Mouse (Mus musculus) brain, embryonic 14.5 days (tissue): ENCODE data around the gene Gabrp. TPM values are rescaled to one million over a fixed set of nuclear protein-coding genes. Genes with fewer than 3 reads are reported as not detected.

Experiments used
- DNase-seq: peaks from one replicate; pipeline ENCODE4 v3.0.0-alpha.2; 2011; ENCODE audit warnings: low read depth
- CTCF ChIP-seq: fragments of 200-500 bp; IDR thresholded peaks from 2 replicates; pipeline ENCODE4 v1.5.1; 2012; ENCODE audit warnings: inconsistent platforms, mild to moderate bottlenecking, moderate library complexity, borderline replicate concordance; ENCODE audit not compliant: insufficient read depth, insufficient read length; ENCODE audit errors: extremely low read depth
- POLR2A ChIP-seq: fragments of 200-500 bp; IDR thresholded peaks from 2 replicates; pipeline ENCODE4 v1.6.1; 2012; ENCODE audit warnings: mild to moderate bottlenecking, inconsistent platforms, borderline replicate concordance; ENCODE audit not compliant: poor library complexity, insufficient read depth, insufficient read length, severe bottlenecking; ENCODE audit errors: extremely low read depth
- polyA plus RNA-seq: library from polyadenylated mRNA; depleted of rRNA; stranded (reverse); fragments of >200 nt; gene quantifications from 2 replicates; pipeline ENCODE4 v1.2.3, GENCODE M21; 2012; rRNA removed

Gene Gabrp
- polyA plus RNA-seq, 1 experiment: 3.4 TPM

DNA sequence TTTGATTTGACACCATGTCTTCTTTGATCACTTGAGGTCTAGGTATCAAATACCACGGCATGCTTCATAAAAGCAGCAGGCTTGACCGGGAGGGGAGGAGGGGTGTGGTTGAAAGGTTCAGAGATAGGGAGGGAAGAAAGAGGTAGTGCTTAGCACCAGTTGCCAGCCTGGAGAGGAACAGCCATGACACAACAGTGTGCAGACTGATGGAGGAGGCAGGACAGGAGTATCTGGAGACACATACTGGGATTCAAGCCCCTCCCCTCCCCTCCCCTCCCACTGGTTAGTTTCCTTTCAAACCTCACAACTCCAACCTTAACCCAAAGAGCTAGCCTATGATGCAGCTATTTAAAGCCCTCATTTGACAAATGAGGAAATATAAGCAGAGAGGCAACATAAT lies 49.2 kb downstream of the Gabrp start:
- DNase-seq: no peak
- no peak for TF ChIP-seq CTCF
- no peak for TF ChIP-seq POLR2A

DNA sequence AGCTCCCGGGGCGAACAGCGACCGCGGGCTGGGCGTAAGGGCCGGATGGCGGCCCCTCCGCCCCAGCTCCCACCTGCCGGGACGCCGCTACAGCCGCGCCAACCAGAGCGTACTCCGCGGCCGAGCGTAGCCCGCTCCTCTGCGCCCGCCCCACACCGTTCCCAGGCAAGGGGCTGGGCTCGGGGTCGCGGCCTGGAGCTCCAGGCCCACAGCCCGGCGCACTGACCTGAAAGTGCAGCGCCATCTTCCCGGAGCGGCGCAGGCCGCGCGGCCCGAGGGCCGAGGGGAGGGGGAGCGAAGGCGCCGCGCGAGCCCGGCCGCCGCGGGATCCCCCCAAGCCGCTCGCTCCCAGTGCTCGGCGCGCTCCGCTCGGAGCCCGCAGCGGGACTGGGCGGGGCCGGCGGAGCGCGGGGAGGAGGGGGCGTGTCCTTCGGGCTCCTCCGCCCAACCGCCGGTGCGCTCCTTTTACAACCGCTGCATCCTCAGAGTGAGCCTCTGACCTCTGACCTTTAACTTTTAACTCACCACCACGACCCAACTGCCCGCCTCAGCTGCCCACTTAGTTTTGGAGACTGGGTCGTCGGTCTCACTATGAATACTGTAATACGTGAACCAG lies 65.3 kb downstream of the Gabrp start, which contains the start of gene Ranbp17:
Ranbp17 (minus strand) TSS at position 371 of the 616 bp plus-strand sequence.
- TF ChIP-seq CTCF: no peak
- peak; percentile 52; the same call in 1 of the 2 replicates for TF ChIP-seq POLR2A
- peak; percentile 79 for DNase-seq

GRCm38 (mm10) chr11:33512854-33513375 lies 65.8 kb downstream of the Gabrp start:
- peak; percentile 90 for DNase-seq
- TF ChIP-seq POLR2A (no peak), CTCF (peak; percentile 51; the same call in 1 of the 2 replicates)

DNA sequence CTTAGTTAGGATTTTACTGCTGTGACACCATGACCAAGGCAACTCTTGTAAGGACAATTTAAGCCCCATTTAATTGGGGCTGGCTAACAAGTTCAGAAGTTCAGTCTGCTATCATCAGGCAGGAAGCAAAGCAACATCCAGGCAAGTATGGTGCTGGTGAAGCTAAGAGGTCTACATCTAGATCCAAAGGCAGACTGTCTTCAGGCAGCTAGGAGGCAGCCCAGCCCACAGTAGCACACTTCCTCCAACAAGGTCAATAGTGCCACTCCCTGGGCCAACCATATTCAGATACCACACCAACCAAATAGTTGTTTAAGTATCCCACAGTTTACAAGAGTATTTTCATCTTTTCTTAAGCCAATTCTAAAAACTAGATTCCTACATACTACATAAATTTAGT lies 69.4 kb downstream of the Gabrp start:
- DNase-seq: no peak
- no peak for TF ChIP-seq POLR2A
- no peak for TF ChIP-seq CTCF

Other genes with a start within 250 kb of the Gabrp start
- gene Ranbp17, start 65.2 kb downstream of the Gabrp start, polyA plus RNA-seq: 6.6 and 7.2 TPM in 2 replicates
- gene D130052B06Rik, start 20.3 kb upstream of the Gabrp start, polyA plus RNA-seq: 0.07 TPM in 1 of 2 replicates, not detected in the other